Mouse (Mus musculus): ENCODE results near the gene Rnf19b.

Rnf19b gene

GRCm38 (mm10) chr4:129120520-129121445, 62.7 kb downstream of the Rnf19b start:
- peak; percentile 89 to 90 for DNase-seq

- DNase-seq = no peak
Observed at GRCm38 (mm10) chr4:129121569-129122086, 63.6 kb downstream of the Rnf19b start, which contains the start of gene Hpca. Hpca (minus strand) TSS chr4:129122036.

- DNase-seq = no peak
Observed at GRCm38 (mm10) chr4:129122107-129122506, 64.0 kb downstream of the Rnf19b start.

- no peak for DNase-seq
Observed at GRCm38 (mm10) chr4:129122719-129123118, 64.6 kb downstream of the Rnf19b start.

GRCm38 (mm10) chr4:129124652-129125146, 66.6 kb downstream of the Rnf19b start:
- DNase-seq = no peak

GRCm38 (mm10) chr4:129125736-129126451, 67.8 kb downstream of the Rnf19b start:
- peak in 1 of 2 experiments; percentile 49 for DNase-seq

GRCm38 (mm10) chr4:129128582-129129338, 70.7 kb downstream of the Rnf19b start:
- no peak for DNase-seq

- DNase-seq = peak in 1 of 2 experiments; percentile 60
Observed at GRCm38 (mm10) chr4:129129387-129129786, 71.3 kb downstream of the Rnf19b start.

GRCm38 (mm10) chr4:129130149-129130548, 72.1 kb downstream of the Rnf19b start:
- DNase-seq = peak; percentile 68 to 75

- peak; percentile 71 to 82 for DNase-seq
Observed at GRCm38 (mm10) chr4:129130755-129131303, 72.8 kb downstream of the Rnf19b start.

- DNase-seq = peak; percentile 91
Observed at GRCm38 (mm10) chr4:129134799-129135585, 76.9 kb downstream of the Rnf19b start.

Measured in kidney, postnatal 4 days (tissue).